Mouse (Mus musculus) midbrain, postnatal 0 days (tissue): ENCODE measurements around the gene Rnf227. TPM values are rescaled to one million over a fixed set of nuclear protein-coding genes. Genes with fewer than 3 reads are reported as not detected.

ENCODE experiments used
- ATAC-seq: fragments of 200-750 bp; cut with Nextera tagmentation; 2 replicates; pipeline ENCODE4 v1.8.0; 2017; ENCODE audit warnings: moderate number of reproducible peaks, mild to moderate bottlenecking, moderate TSS enrichment, moderate library complexity; ENCODE audit not compliant: low FRiP score
- DNase-seq: peaks from one replicate; pipeline ENCODE4 v3.0.0-alpha.2; 2015; ENCODE audit warnings: low spot score
- H3K27ac ChIP-seq: fragments of 300-500 bp; sonication (generic); 2 replicates; pipeline ENCODE4 v1.5.1; 2014; ENCODE audit warnings: low read depth, mild to moderate bottlenecking, low read length, mixed read lengths
- H3K27me3 ChIP-seq: fragments of 300-500 bp; sonication (generic); 2 replicates; pipeline ENCODE4 v1.6.1; 2014; ENCODE audit warnings: low read length, control low read depth, mixed read lengths; ENCODE audit not compliant: insufficient read depth
- H3K36me3 ChIP-seq: fragments of 300-500 bp; sonication (generic); 2 replicates; pipeline ENCODE4 v1.6.1; 2014; ENCODE audit warnings: low read length, control low read depth, mixed read lengths; ENCODE audit not compliant: insufficient read depth
- H3K4me1 ChIP-seq: fragments of 300-500 bp; sonication (generic); 2 replicates; pipeline ENCODE4 v1.6.1; 2014; ENCODE audit warnings: mild to moderate bottlenecking, control low read depth, antibody characterized with exemption, low read length, mixed read lengths; ENCODE audit not compliant: insufficient read depth
- H3K4me2 ChIP-seq: fragments of 300-500 bp; sonication (generic); 2 replicates; pipeline ENCODE4 v1.6.1; 2014; ENCODE audit warnings: low read depth, mild to moderate bottlenecking, low read length, mixed read lengths; ENCODE audit not compliant: poor library complexity, severe bottlenecking
- H3K4me3 ChIP-seq: fragments of 300-500 bp; sonication (generic); 2 replicates; pipeline ENCODE4 v1.5.1; 2014; ENCODE audit warnings: low read depth, mild to moderate bottlenecking, low read length, moderate library complexity
- H3K9ac ChIP-seq: fragments of 300-500 bp; sonication (generic); replicated peaks from 2 replicates; pipeline ENCODE4 v1.6.1; 2014; ENCODE audit warnings: mild to moderate bottlenecking, low read length, moderate library complexity, mixed read lengths; ENCODE audit not compliant: poor library complexity, severe bottlenecking
- H3K9me3 ChIP-seq: fragments of 300-500 bp; sonication (generic); 2 replicates; pipeline ENCODE4 v1.6.1; 2016; ENCODE audit warnings: low read length, control low read depth
- CTCF ChIP-seq: IDR thresholded peaks from 2 replicates; pipeline ENCODE4 v1.5.1; 2016; ENCODE audit warnings: antibody characterized with exemption, mild to moderate bottlenecking
- WGBS: fragments of 180-500 bp; shearing (Covaris S2); extraction: QIAGEN DNeasy Blood & Tissue Kit; methylation state at CpG from one replicate; pipeline ENCODE4 v1.1.7; 2014; 5-methylcytosine and 5-hydroxymethylcytosine counted together
- polyA plus RNA-seq: library from polyadenylated mRNA; unstranded; fragments of >200 nt; fragmentation: Nextera tagmentation; extraction: Ambion mirVana; gene quantifications from 2 replicates; pipeline ENCODE4 v1.2.1, GENCODE M21; 2015
- total RNA-seq: library from RNA; depleted of rRNA; stranded (reverse); fragments of >200 nt; gene quantifications from 2 replicates; pipeline ENCODE4 v1.2.3, GENCODE M21; 2014; rRNA removed

Rnf227 gene
- total and polyA plus RNA-seq, 2 experiments from 2014 or later = 245 to 383 TPM

DNA sequence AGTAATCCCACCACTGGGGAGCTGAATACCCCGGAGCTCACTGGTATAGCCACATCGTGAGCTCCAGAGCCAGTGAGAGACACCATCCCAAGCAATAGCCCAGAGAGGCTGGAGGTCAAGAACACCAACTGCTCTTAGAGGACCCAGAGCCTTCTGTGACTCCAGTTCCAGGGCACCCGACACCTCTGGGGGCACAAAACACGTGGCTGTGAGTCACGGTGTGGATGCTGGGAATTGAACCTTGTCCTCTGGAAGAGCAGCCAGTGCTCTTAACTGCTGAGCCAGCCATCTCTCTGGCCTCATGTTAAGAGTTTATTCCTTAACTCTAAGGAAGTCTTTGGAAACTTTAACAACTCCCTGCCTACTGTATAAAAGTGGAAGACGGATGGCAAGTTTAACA, 44.7 kb downstream of the Rnf227 start:
- H3K27ac ChIP-seq = no peak overlapping the region
- no peaks in the 10 kb centered on the region for H3K9me3 ChIP-seq
- H3K36me3 ChIP-seq = no peaks in the 10 kb centered on the region
- no peak overlapping the region for H3K4me2 ChIP-seq
- WGBS = 86% methylated on average over 6 of the region's 6 CpGs
- H3K4me1 ChIP-seq = no peaks in the 10 kb centered on the region
- no peaks in the 10 kb centered on the region for H3K27me3 ChIP-seq
- ATAC-seq = no peak
- H3K9ac ChIP-seq = no peak overlapping the region
- H3K4me3 ChIP-seq = no peak overlapping the region
- DNase-seq = no peak
- no peak for TF ChIP-seq CTCF

DNA sequence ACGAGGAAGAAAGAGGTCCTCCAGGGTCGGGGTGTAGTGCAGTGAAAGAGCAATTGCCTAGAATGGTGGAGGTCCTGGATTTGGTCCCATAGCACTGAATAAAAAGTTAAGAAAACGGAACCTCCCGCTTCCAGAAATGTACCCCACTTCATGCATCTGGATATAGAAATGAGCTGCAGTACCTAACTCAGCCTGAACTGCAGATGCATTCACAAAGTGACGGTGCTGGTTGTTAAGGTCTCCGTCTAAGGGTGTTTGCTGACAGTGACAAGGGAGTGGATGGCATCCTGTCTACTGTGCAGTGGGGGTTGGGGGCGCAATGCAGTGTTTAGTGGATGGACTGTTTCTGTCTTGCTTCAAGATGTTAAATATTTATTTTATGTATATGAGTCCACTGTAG, 46.5 kb downstream of the Rnf227 start:
- no peak overlapping the region for H3K4me3 ChIP-seq
- ATAC-seq (no peak), DNase-seq (no peak)
- 85% methylated on average over 7 of the region's 7 CpGs for WGBS
- no peaks in the 10 kb centered on the region for H3K36me3 ChIP-seq
- H3K4me1 ChIP-seq = no peaks in the 10 kb centered on the region
- no peaks in the 10 kb centered on the region for H3K9me3 ChIP-seq
- H3K4me2 ChIP-seq = no peak overlapping the region
- TF ChIP-seq CTCF = peak; percentile 51
- H3K9ac ChIP-seq = no peak overlapping the region
- H3K27ac ChIP-seq = no peak overlapping the region
- H3K27me3 ChIP-seq = no peaks in the 10 kb centered on the region

GRCm38 (mm10) chr11:69388680-69389079, 48.4 kb downstream of the Rnf227 start:
- WGBS = 96% methylated on average over 4 of the region's 4 CpGs

GRCm38 (mm10) chr11:69389531-69390399, 49.5 kb downstream of the Rnf227 start:
- no peak overlapping the region for H3K27ac ChIP-seq
- no peaks in the 10 kb centered on the region for H3K27me3 ChIP-seq
- ATAC-seq (no peak), DNase-seq (no peak)
- no peak overlapping the region for H3K4me3 ChIP-seq
- no peak overlapping the region for H3K9ac ChIP-seq
- no peaks in the 10 kb centered on the region for H3K36me3 ChIP-seq
- H3K4me1 ChIP-seq = no peaks in the 10 kb centered on the region
- no peak for TF ChIP-seq CTCF
- no peak overlapping the region for H3K4me2 ChIP-seq
- WGBS = 59% methylated on average over 14 of the region's 14 CpGs
- no peaks in the 10 kb centered on the region for H3K9me3 ChIP-seq

More at GRCm38 (mm10) chr11:69388680-69389079, 48.4 kb downstream of the Rnf227 start:
- H3K36me3 ChIP-seq = no peaks in the 10 kb centered on the region
- no peaks in the 10 kb centered on the region for H3K4me1 ChIP-seq
- no peak overlapping the region for H3K9ac ChIP-seq
- ATAC-seq = no peak
- no peaks in the 10 kb centered on the region for H3K27me3 ChIP-seq
- TF ChIP-seq CTCF = no peak
- DNase-seq = no peak
- no peak overlapping the region for H3K4me3 ChIP-seq
- H3K4me2 ChIP-seq = no peak overlapping the region
- no peaks in the 10 kb centered on the region for H3K9me3 ChIP-seq
- H3K27ac ChIP-seq = no peak overlapping the region

GRCm38 (mm10) chr11:69390400-69391034, 50.3 kb downstream of the Rnf227 start:
- 47% methylated on average over 10 of the region's 10 CpGs for WGBS
- H3K36me3 ChIP-seq = no peaks in the 10 kb centered on the region
- ATAC-seq = no peak
- H3K9me3 ChIP-seq = no peaks in the 10 kb centered on the region
- no peaks in the 10 kb centered on the region for H3K4me1 ChIP-seq
- H3K9ac ChIP-seq = no peak overlapping the region
- no peak overlapping the region for H3K4me2 ChIP-seq
- no peaks in the 10 kb centered on the region for H3K27me3 ChIP-seq
- H3K27ac ChIP-seq = no peak overlapping the region
- H3K4me3 ChIP-seq = no peak overlapping the region
- peak; percentile 89 for DNase-seq
- TF ChIP-seq CTCF = peak; percentile 83

Other genes with a start within 250 kb of the Rnf227 start
- gene Per1, start 245.2 kb upstream of the Rnf227 start, total RNA-seq = 28.5 and 47.1 TPM in 2 replicates
- 11.8 and 15.4 TPM in 2 replicates for gene Per1, start 245.2 kb upstream of the Rnf227 start, polyA plus RNA-seq
- 1.2 and 2.1 TPM in 2 replicates for gene Hes7, start 220.1 kb upstream of the Rnf227 start, total RNA-seq
- 1.7 and 2.0 TPM in 2 replicates for gene Hes7, start 220.1 kb upstream of the Rnf227 start, polyA plus RNA-seq
- 1.0 and 1.6 TPM in 2 replicates for gene 9130213A22Rik, start 217.9 kb upstream of the Rnf227 start, total RNA-seq
- gene 9130213A22Rik, start 217.9 kb upstream of the Rnf227 start, polyA plus RNA-seq = 1.2 and 1.4 TPM in 2 replicates
- 16.3 and 19.4 TPM in 2 replicates for gene Aloxe3, start 214.6 kb upstream of the Rnf227 start, total RNA-seq
- 17.8 and 21.4 TPM in 2 replicates for gene Aloxe3, start 214.6 kb upstream of the Rnf227 start, polyA plus RNA-seq
- gene Alox12b, start 183.5 kb upstream of the Rnf227 start, total RNA-seq = 1.0 and 1.5 TPM in 2 replicates
- gene Alox12b, start 183.5 kb upstream of the Rnf227 start, polyA plus RNA-seq = 0.67 and 0.91 TPM in 2 replicates
- gene Alox8, start 142.6 kb upstream of the Rnf227 start, total RNA-seq = 3.5 and 4.1 TPM in 2 replicates
- gene Alox8, start 142.6 kb upstream of the Rnf227 start, polyA plus RNA-seq = 2.0 and 2.1 TPM in 2 replicates
- 1.3 and 1.4 TPM in 2 replicates for gene Gucy2e, start 103.4 kb upstream of the Rnf227 start, total RNA-seq
- gene Gucy2e, start 103.4 kb upstream of the Rnf227 start, polyA plus RNA-seq = 0.97 and 1.0 TPM in 2 replicates
- 15.3 and 16.2 TPM in 2 replicates for gene Cntrob, start 16.7 kb upstream of the Rnf227 start, total RNA-seq
- 10.2 and 13.6 TPM in 2 replicates for gene Cntrob, start 16.7 kb upstream of the Rnf227 start, polyA plus RNA-seq
- gene Trappc1, start 16.5 kb upstream of the Rnf227 start, total RNA-seq = 128 and 205 TPM in 2 replicates
- gene Trappc1, start 16.5 kb upstream of the Rnf227 start, polyA plus RNA-seq = 161 and 177 TPM in 2 replicates
- gene Kcnab3, start 14.2 kb upstream of the Rnf227 start, total RNA-seq = 3.2 and 7.6 TPM in 2 replicates
- 5.4 and 5.6 TPM in 2 replicates for gene Kcnab3, start 14.2 kb upstream of the Rnf227 start, polyA plus RNA-seq
- gene Chd3, start 28.9 kb downstream of the Rnf227 start, total RNA-seq = 284 and 298 TPM in 2 replicates
- gene Chd3, start 28.9 kb downstream of the Rnf227 start, polyA plus RNA-seq = 51.6 and 58.9 TPM in 2 replicates
- gene Naa38, start 55.0 kb downstream of the Rnf227 start, total RNA-seq = 32.6 and 95.9 TPM in 2 replicates
- gene Naa38, start 55.0 kb downstream of the Rnf227 start, polyA plus RNA-seq = 120 and 147 TPM in 2 replicates
- gene Cyb5d1, start 55.2 kb downstream of the Rnf227 start, total RNA-seq = 16.5 and 22.6 TPM in 2 replicates
- 18.2 and 18.8 TPM in 2 replicates for gene Cyb5d1, start 55.2 kb downstream of the Rnf227 start, polyA plus RNA-seq
- gene Tmem88, start 57.8 kb downstream of the Rnf227 start, total RNA-seq = 4.4 and 5.7 TPM in 2 replicates
- 5.8 and 6.3 TPM in 2 replicates for gene Tmem88, start 57.8 kb downstream of the Rnf227 start, polyA plus RNA-seq
- 12.1 and 14.5 TPM in 2 replicates for gene Kdm6b, start 73.2 kb downstream of the Rnf227 start, total RNA-seq
- 18.9 and 22.7 TPM in 2 replicates for gene Kdm6b, start 73.2 kb downstream of the Rnf227 start, polyA plus RNA-seq
- 9.5 and 12.5 TPM in 2 replicates for gene Dnah2, start 208.6 kb downstream of the Rnf227 start, total RNA-seq
- 3.9 and 4.1 TPM in 2 replicates for gene Dnah2, start 208.6 kb downstream of the Rnf227 start, polyA plus RNA-seq
- 145 and 155 TPM in 2 replicates for gene Efnb3, start 219.7 kb downstream of the Rnf227 start, total RNA-seq
- 151 and 166 TPM in 2 replicates for gene Efnb3, start 219.7 kb downstream of the Rnf227 start, polyA plus RNA-seq
- gene Wrap53, start 239.8 kb downstream of the Rnf227 start, total RNA-seq = 15.7 and 16.8 TPM in 2 replicates
- 12.6 and 14.2 TPM in 2 replicates for gene Wrap53, start 239.8 kb downstream of the Rnf227 start, polyA plus RNA-seq
- gene Trp53, start 239.9 kb downstream of the Rnf227 start, total RNA-seq = 29.5 and 34.5 TPM in 2 replicates
- 30.3 and 31.9 TPM in 2 replicates for gene Trp53, start 239.9 kb downstream of the Rnf227 start, polyA plus RNA-seq